Mouse (Mus musculus): ENCODE data around the gene Zp2. TPM values are rescaled to one million over a fixed set of nuclear protein-coding genes. Genes with fewer than 3 reads are reported as not detected.

Gene Zp2
- polyA plus RNA-seq (2012; rRNA removed) = 36.6 and 49.7 TPM in 2 replicates

GRCm38 (mm10) chr7:120145191-120145590 lies at the start of gene Zp2:
TSS of gene Zp2 (minus strand) at chr7:120145291.

GRCm38 (mm10) chr7:120173603-120174244 lies 28.6 kb upstream of the Zp2 start, which contains the start of gene Anks4b:
TSS of gene Anks4b (plus strand) at chr7:120173858.

GRCm38 (mm10) chr7:120102164-120102972 lies 42.7 kb downstream of the Zp2 start, which contains the start of gene Tmem159:
TSS of gene Tmem159 (plus strand) at chr7:120102353.

GRCm38 (mm10) chr7:120095180-120095579 lies 49.9 kb downstream of the Zp2 start, which contains the start of gene Dnah3:
TSS of gene Dnah3 (minus strand) at chr7:120095280.

Other genes with a start within 250 kb of the Zp2 start
- 0.69 and 0.90 TPM in 2 replicates for gene Lyrm1, start 249.4 kb downstream of the Zp2 start, polyA plus RNA-seq (2012; rRNA removed)
- 7.5 and 8.4 TPM in 2 replicates for gene Dcun1d3, start 249.0 kb downstream of the Zp2 start, polyA plus RNA-seq (2012; rRNA removed)
- 4.7 and 5.6 TPM in 2 replicates for gene Dnah3, start 50.0 kb downstream of the Zp2 start, polyA plus RNA-seq (2012; rRNA removed)
- gene Tmem159, start 42.9 kb downstream of the Zp2 start, polyA plus RNA-seq (2012; rRNA removed) = 40.0 and 49.9 TPM in 2 replicates
- 0.09 and 0.10 TPM in 2 replicates for gene Anks4b, start 28.6 kb upstream of the Zp2 start, polyA plus RNA-seq (2012; rRNA removed)
- 1.3 and 1.6 TPM in 2 replicates for gene Crym, start 56.8 kb upstream of the Zp2 start, polyA plus RNA-seq (2012; rRNA removed)
- not detected in 2 replicates for gene Abca14, start 58.7 kb upstream of the Zp2 start, polyA plus RNA-seq (2012; rRNA removed)
- gene Abca15, start 183.4 kb upstream of the Zp2 start, polyA plus RNA-seq (2012; rRNA removed) = not detected in 2 replicates

Measured in ovary, adult 2 months (tissue).